Mouse (Mus musculus) small intestine, adult 2 months (tissue): ENCODE data around the gene Mip.

Experiments used
- CTCF ChIP-seq: fragments of 200-500 bp; IDR thresholded peaks from 2 replicates; pipeline ENCODE4 v1.5.1; 2012; ENCODE audit warnings: low read depth, mild to moderate bottlenecking, control low read depth, inconsistent platforms, low read length, moderate library complexity, mixed read lengths; ENCODE audit not compliant: insufficient replicate concordance, insufficient read length; ENCODE audit errors: extremely low read depth
- POLR2A ChIP-seq: fragments of 200-500 bp; IDR thresholded peaks from 2 replicates; pipeline ENCODE4 v1.6.1; 2012; ENCODE audit warnings: low read depth, mild to moderate bottlenecking, control low read depth, inconsistent platforms, low read length, moderate library complexity

GRCm38 (mm10) chr10:128256328-128256727 lies 30.7 kb downstream of the Mip start:
- TF ChIP-seq POLR2A (no peak), CTCF (no peak)
